Mouse (Mus musculus) lung, embryonic 16.5 days (tissue): Measurements from ENCODE around the gene Zfp385a. TPM values are rescaled to one million over a fixed set of nuclear protein-coding genes. Genes with fewer than 3 reads are reported as not detected.
A peak's percentile ranks its signal among the peaks of the same experiment; 100 is the strongest.

Source experiments
- ATAC-seq: fragments of 200-750 bp; cut with Nextera tagmentation; 2 replicates; pipeline ENCODE4 v1.8.0; 2017; ENCODE audit warnings: low read depth, mild to moderate bottlenecking, moderate library complexity
- H3K27ac ChIP-seq: fragments of 300-500 bp; sonication (generic); 2 replicates; pipeline ENCODE4 v1.5.1; 2014; ENCODE audit warnings: mild to moderate bottlenecking, control low read depth, low read length
- H3K27me3 ChIP-seq: fragments of 300-500 bp; sonication (generic); 2 replicates; pipeline ENCODE4 v1.6.1; 2014; ENCODE audit warnings: low read depth, low read length, mixed read lengths; ENCODE audit not compliant: control insufficient read depth, insufficient read depth
- H3K36me3 ChIP-seq: fragments of 300-500 bp; sonication (generic); 2 replicates; pipeline ENCODE4 v1.6.1; 2014; ENCODE audit warnings: low read length; ENCODE audit not compliant: control insufficient read depth, insufficient read depth
- H3K4me1 ChIP-seq: fragments of 300-500 bp; sonication (generic); replicated peaks from 2 replicates; pipeline ENCODE4 v1.6.1; 2014; ENCODE audit warnings: low read length, mixed read lengths; ENCODE audit not compliant: control insufficient read depth, insufficient read depth
- H3K4me2 ChIP-seq: fragments of 300-500 bp; sonication (generic); 2 replicates; pipeline ENCODE4 v1.6.1; 2014; ENCODE audit warnings: low read depth, low read length, control low read depth
- H3K4me3 ChIP-seq: fragments of 300-500 bp; sonication (generic); 2 replicates; pipeline ENCODE4 v1.5.1; 2014; ENCODE audit warnings: mild to moderate bottlenecking, low read length, control low read depth
- H3K9ac ChIP-seq: fragments of 300-500 bp; sonication (generic); 2 replicates; pipeline ENCODE4 v1.6.1; 2014; ENCODE audit warnings: low read length, control low read depth
- H3K9me3 ChIP-seq: fragments of 300-500 bp; sonication (generic); 2 replicates; pipeline ENCODE4 v1.6.1; 2016; ENCODE audit warnings: low read length; ENCODE audit not compliant: control insufficient read depth
- WGBS: fragments of 180-500 bp; shearing (Covaris S2); extraction: QIAGEN DNeasy Blood & Tissue Kit; methylation state at CpG from one replicate; pipeline ENCODE4 v1.1.7; 2014; 5-methylcytosine and 5-hydroxymethylcytosine counted together
- polyA plus RNA-seq: library from polyadenylated mRNA; unstranded; fragments of >200 nt; fragmentation: Nextera tagmentation; extraction: Ambion mirVana; gene quantifications from 2 replicates; pipeline ENCODE4 v1.2.1, GENCODE M21; 2015

The Zfp385a gene
- polyA plus RNA-seq, 1 experiment from 2014 or later, result 8.6 TPM

GRCm38 (mm10) chr15:103301046-103301445 lies 38.8 kb downstream of the Zfp385a start:
- no peak overlapping the region for H3K4me2 ChIP-seq

GRCm38 (mm10) chr15:103300560-103300959 lies 39.3 kb downstream of the Zfp385a start:
- Histone ChIP-seq H3K4me2 (no peak overlapping the region; the same call in 1 of the 2 replicates), H3K36me3 (peaks cover 3% of the 10 kb centered on the region), H3K4me1 (peaks cover 71% of the 10 kb centered on the region), H3K27ac (peak overlapping the region; percentile 93), H3K27me3 (no peaks in the 10 kb centered on the region), H3K9ac (peak overlapping the region; percentile 40), H3K4me3 (no peak overlapping the region), H3K9me3 (no peaks in the 10 kb centered on the region)
- no peak for ATAC-seq
- WGBS, result 18% methylated on average over 2 of the region's 2 CpGs

More at GRCm38 (mm10) chr15:103301046-103301445, 38.8 kb downstream of the Zfp385a start:
- H3K27ac ChIP-seq, result peak overlapping the region; percentile 93
- no peak overlapping the region for H3K4me3 ChIP-seq
- H3K4me1 ChIP-seq, result peaks cover 71% of the 10 kb centered on the region
- no peaks in the 10 kb centered on the region for H3K9me3 ChIP-seq
- no peak for ATAC-seq
- 38% methylated on average over 2 of the region's 2 CpGs for WGBS
- H3K27me3 ChIP-seq, result no peaks in the 10 kb centered on the region
- peaks cover 3% of the 10 kb centered on the region for H3K36me3 ChIP-seq
- H3K9ac ChIP-seq, result peak overlapping the region; percentile 27

GRCm38 (mm10) chr15:103300067-103300471 lies 39.8 kb downstream of the Zfp385a start:
- Histone ChIP-seq H3K4me2 (peak overlapping the region; percentile 34; the same call in 1 of the 2 replicates), H3K27ac (peak overlapping the region; percentile 93), H3K4me1 (peaks cover 71% of the 10 kb centered on the region), H3K9me3 (no peaks in the 10 kb centered on the region), H3K36me3 (peaks cover 3% of the 10 kb centered on the region), H3K27me3 (no peaks in the 10 kb centered on the region), H3K4me3 (no peak overlapping the region), H3K9ac (peak overlapping the region; percentile 40)
- ATAC-seq, result no peak
- 17% methylated on average over 18 of the region's 18 CpGs for WGBS

- Histone ChIP-seq H3K9ac (peak overlapping the region; percentile 40; the same call in 1 of the 2 replicates), H3K4me2 (no peak overlapping the region), H3K27ac (peak overlapping the region; percentile 93), H3K36me3 (peaks cover 3% of the 10 kb centered on the region), H3K4me3 (no peak overlapping the region), H3K27me3 (no peaks in the 10 kb centered on the region), H3K4me1 (peaks cover 71% of the 10 kb centered on the region), H3K9me3 (no peaks in the 10 kb centered on the region)
- ATAC-seq, result no peak
- 43% methylated on average over 8 of the region's 8 CpGs for WGBS
Observed at GRCm38 (mm10) chr15:103299644-103300043, 40.2 kb downstream of the Zfp385a start.

- H3K27ac ChIP-seq, result peak overlapping the region; percentile 93
- no peaks in the 10 kb centered on the region for H3K9me3 ChIP-seq
- ATAC-seq, result peak; percentile 86
- WGBS, result 64% methylated on average over 5 of the region's 5 CpGs
- H3K27me3 ChIP-seq, result no peaks in the 10 kb centered on the region
- H3K9ac ChIP-seq, result peak overlapping the region; percentile 11; the same call in 1 of the 2 replicates
- peaks cover 3% of the 10 kb centered on the region for H3K36me3 ChIP-seq
- no peak overlapping the region for H3K4me2 ChIP-seq
- H3K4me1 ChIP-seq, result peaks cover 66% of the 10 kb centered on the region
- no peak overlapping the region for H3K4me3 ChIP-seq
Observed at GRCm38 (mm10) chr15:103298861-103299616, 40.9 kb downstream of the Zfp385a start.

- Histone ChIP-seq H3K9ac (no peak overlapping the region), H3K4me3 (no peak overlapping the region), H3K36me3 (peaks cover 13% of the 10 kb centered on the region), H3K4me2 (no peak overlapping the region), H3K4me1 (peaks cover 57% of the 10 kb centered on the region), H3K9me3 (no peaks in the 10 kb centered on the region), H3K27ac (peak overlapping the region; percentile 93), H3K27me3 (no peaks in the 10 kb centered on the region)
- ATAC-seq, result no peak
- 55% methylated on average over 3 of the region's 3 CpGs for WGBS
Observed at GRCm38 (mm10) chr15:103298026-103298425, 41.9 kb downstream of the Zfp385a start.

GRCm38 (mm10) chr15:103297313-103297712 lies 42.6 kb downstream of the Zfp385a start:
- 62% methylated on average over 6 of the region's 6 CpGs for WGBS
- Histone ChIP-seq H3K4me3 (no peak overlapping the region), H3K4me1 (peaks cover 50% of the 10 kb centered on the region), H3K36me3 (peaks cover 19% of the 10 kb centered on the region), H3K4me2 (no peak overlapping the region), H3K27me3 (no peaks in the 10 kb centered on the region), H3K9me3 (no peaks in the 10 kb centered on the region), H3K27ac (peak overlapping the region; percentile 93), H3K9ac (no peak overlapping the region)
- no peak for ATAC-seq

- Histone ChIP-seq H3K4me1 (peaks cover 36% of the 10 kb centered on the region), H3K9me3 (no peaks in the 10 kb centered on the region), H3K4me3 (no peak overlapping the region), H3K4me2 (no peak overlapping the region), H3K27me3 (no peaks in the 10 kb centered on the region), H3K9ac (peak overlapping the region; percentile 14; the same call in 1 of the 2 replicates), H3K36me3 (peaks cover 32% of the 10 kb centered on the region), H3K27ac (peak overlapping the region; percentile 70)
- ATAC-seq, result no peak
- 15% methylated on average over 5 of the region's 5 CpGs for WGBS
Observed at GRCm38 (mm10) chr15:103295851-103296250, 44.0 kb downstream of the Zfp385a start.

GRCm38 (mm10) chr15:103294649-103295048 lies 45.2 kb downstream of the Zfp385a start:
- Histone ChIP-seq H3K27ac (no peak overlapping the region), H3K4me1 (peaks cover 24% of the 10 kb centered on the region), H3K4me3 (no peak overlapping the region), H3K9ac (no peak overlapping the region), H3K36me3 (peaks cover 36% of the 10 kb centered on the region), H3K9me3 (no peaks in the 10 kb centered on the region), H3K27me3 (no peaks in the 10 kb centered on the region), H3K4me2 (no peak overlapping the region)
- WGBS, result 86% methylated on average over 2 of the region's 2 CpGs
- no peak for ATAC-seq
